Mouse (Mus musculus) thymus, postnatal 10 days (tissue): ENCODE data around the gene Ppp1r13b.

ENCODE experiments used
- DNase-seq, 2 experiments: peaks; one replicate each; pipeline ENCODE4 v3.0.0; 2021; ENCODE audit warnings: low spot score in 2 of 2

The Ppp1r13b gene

DNA sequence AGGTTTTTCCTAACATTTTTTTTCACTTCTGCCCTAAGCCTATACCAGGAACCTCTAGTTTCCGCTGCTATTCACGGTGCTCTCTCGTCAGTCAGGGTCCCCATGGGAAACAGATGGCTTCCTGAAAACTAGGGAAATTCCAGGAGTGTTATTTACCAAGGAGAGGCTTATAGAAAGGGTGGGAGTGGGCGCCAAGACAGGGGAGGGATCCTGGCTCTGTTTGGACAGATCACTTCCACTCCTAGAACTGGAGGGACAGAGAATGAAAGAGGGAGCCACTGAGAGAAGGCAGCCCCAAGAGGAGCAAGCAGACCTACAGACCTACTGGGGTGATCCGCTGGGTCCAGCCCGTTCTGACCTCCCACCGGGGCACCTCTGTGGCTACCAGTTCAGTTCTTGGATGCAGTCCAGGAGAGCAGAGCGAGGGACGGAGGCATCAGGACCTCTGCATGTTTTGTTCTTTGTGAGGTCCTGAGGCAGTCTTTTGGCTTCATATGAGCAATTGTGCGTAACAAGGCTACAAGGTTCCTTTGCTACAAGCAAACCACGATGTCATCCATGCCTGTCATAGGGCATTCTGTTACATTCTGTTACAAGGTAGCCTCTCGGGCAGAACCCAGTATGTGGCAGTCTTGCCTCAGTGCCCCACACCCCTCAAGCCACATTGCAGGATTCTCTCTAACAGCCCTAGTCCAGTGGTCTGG, 8.8 kb upstream of the Ppp1r13b start:
- no peak for DNase-seq

DNA sequence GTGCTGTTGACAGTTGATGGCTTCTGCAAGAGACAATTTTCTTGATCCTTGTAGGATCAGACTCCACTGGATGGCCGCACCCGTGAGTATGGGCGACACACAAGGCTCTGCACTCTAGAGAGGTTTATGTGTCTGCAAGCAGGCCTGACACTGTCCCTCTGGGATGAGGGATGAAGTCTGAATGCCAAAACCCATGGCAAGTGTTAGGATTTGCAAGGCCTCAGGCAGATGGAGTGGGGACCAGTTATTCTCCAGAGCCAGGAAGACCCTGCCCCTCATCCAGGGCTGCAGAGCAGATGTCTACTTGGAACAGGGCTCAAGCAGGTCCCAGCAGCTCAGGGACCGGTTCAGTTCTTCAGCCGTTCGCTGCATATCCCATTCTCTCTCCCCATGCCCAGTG, 7.9 kb upstream of the Ppp1r13b start:
- no peak for DNase-seq

DNA sequence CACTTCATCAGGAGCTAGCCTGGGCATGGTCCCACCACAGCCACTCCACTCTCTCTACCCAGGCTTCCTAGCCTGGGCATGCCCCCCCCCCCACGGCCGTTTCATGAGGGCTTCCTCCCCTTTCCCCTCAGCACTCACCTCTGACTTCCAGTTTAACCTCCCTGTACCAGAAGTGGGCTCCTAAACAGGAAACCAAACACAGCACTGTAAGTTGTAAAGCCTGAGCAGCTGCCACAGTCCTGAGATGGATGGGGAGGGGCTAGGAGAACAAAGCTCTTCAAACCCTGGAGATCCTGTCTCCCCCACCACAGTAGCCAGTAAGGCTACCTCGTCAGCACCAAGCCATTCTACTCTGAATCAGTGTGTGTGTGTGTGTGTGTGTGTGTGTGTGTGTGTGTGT, 6.1 kb upstream of the Ppp1r13b start:
- peak; percentile 55 to 56 for DNase-seq

DNA sequence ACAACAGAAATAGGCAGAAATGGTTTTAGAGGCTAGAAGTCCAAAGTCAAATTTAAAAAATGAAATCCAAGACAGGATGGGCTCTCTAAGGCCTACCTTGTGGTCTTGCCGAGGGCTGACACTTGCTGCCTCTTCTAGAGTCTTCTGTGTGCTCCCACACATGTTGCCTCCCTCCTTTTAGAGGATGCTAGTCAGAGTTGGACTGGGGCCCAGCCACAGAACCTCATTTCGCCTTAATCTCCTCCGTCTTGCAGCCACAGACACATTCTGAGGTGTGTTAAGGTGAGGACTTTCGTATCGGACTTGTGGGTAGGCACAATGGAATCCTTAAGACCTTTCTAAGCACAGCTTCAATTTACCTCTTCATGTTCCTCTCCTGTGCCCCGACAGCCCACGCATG, 4.9 kb upstream of the Ppp1r13b start:
- DNase-seq, result no peak

DNA sequence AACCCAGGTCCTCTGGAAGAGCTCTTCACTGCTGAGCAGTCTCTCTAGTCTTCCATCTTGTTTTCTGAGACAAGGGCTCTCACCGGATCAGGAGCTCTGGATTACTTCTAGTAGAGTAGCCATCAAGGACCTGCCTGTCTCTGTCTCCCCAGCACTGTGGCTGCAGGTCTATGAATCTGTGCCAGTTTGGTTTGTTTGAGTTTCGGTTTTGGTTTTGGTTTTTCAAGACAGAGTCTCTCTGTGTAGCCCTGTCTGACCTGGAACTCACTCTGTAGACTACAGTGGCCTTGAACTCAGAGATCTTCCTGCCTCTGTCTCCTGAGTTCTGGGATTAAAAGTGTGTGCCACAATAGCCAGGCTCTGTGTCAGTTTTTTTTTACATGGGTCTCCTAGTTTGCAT, 3.9 kb upstream of the Ppp1r13b start:
- DNase-seq, result no peak

DNA sequence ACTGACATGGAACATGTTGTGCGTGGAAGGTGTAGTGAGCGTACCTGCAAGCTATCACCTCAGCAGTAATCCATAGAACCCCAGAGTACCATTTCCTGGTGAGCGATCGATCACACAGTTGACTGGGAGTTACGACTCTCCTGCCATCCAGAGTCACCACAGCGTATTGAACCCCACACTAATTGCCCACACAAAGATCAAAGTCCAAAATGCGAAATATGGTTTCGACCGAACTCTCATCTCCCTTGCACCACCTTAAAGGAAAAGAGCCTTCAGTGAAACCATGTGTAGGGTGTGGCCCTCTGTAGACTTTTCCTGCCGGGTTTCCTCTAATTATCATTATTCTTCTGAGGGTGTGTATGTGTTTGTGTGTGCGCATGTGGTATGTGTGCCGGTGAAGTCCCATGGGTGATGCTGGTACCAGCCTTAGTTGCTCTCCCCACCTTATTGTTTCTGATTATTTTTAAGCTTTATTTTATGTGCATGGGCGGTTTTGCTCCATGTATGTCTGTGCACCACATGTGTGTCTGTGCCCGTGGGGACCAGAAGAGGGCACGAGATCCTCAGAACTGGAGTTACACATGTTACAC, 3.4 kb upstream of the Ppp1r13b start:
- no peak for DNase-seq

DNA sequence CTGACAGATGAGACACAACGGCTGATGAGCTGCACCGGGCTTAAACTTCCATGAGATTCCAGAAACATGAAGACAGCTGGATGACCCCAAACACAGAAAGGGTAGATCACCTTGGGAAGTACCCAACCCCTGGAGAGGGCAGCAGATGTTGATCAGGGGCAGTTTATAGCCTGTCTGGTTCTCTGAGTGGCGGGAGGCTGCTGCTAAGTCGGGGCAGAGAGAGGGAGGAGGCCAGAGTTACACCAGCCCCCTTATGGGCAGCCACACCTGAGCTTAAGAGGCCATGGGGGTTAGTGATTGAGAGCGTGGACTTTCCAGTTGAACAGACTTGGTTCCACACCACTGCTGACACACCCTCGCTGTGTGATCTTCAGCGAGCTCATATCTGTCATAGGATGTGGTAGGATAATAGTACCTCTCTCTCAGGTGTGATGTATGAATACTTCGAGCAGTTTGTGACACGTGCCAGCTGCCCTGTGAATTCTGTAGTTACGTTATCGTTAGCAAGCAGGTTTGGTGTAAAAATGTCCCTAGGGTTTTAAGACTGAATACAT, 1.2 kb upstream of the Ppp1r13b start:
- no peak for DNase-seq

DNA sequence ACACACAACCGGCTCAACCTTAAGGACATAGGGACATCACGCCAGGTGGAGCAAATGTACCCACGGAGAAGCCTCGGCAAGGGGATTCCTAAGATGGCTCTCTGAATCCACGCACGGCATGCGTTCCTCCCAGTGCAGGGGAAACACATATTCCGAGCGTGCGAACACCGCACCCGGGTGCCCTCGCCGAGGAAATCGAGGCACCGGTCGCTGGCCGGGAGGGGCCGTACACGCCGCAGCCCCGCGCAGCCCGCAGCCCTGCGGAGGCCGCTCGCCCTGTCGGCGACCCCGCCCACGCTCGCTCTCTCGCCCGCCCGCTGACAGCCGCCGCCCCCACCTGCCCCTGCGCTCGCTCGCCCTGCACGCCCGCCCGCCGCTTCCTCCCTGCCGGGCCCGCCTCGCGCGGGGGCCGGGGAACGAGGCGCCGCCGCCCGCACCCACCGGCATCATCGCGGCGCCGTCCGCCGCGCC, 454 bp downstream of the Ppp1r13b start:
- DNase-seq, result peak; percentile 70 to 74

DNA sequence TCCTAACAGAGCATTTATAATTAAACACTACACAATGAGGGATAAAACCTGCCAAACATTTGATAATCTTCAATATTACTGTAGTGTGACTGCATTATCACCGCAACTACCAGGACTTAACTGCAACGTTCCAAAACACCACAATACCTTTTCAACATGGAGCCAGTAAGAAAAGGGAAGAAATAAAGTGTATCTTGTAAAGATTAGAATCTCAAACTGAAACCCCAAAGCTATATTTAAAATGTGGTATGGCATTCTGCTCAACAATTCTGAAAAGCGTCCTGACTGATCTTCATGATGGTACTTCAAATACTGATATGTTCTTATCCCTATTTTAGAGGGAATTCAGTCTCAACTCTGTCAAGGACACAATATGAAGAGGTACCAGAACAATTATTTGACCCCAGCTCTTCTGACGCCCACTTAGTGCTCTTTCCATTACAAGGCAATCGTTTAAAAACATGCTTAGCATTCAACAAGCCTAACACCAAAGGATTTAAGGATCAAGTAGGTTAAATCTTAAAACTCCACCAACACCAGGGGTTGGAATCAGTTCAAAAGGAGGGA, 1.5 kb downstream of the Ppp1r13b start:
- no peak for DNase-seq

DNA sequence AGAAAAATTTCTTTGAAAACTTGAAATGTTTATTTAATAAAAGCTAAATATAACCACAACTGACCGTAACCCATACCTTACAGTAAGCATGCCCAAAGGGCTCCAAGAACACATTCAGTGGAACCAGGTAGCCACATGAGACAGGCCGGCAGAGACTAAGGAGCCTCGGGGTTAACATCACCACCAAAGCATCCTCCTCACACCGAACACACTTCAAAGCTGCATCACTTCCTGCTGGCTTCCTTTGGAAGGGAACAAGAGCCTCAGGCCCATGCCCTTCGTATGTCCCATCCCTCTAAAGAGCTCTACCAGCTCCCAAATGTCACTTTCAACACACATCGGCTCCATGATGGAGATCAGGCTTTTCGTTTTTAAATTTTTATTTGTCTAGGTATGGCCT, 5.4 kb downstream of the Ppp1r13b start:
- peak in 1 of 2 experiments; percentile 20 for DNase-seq

DNA sequence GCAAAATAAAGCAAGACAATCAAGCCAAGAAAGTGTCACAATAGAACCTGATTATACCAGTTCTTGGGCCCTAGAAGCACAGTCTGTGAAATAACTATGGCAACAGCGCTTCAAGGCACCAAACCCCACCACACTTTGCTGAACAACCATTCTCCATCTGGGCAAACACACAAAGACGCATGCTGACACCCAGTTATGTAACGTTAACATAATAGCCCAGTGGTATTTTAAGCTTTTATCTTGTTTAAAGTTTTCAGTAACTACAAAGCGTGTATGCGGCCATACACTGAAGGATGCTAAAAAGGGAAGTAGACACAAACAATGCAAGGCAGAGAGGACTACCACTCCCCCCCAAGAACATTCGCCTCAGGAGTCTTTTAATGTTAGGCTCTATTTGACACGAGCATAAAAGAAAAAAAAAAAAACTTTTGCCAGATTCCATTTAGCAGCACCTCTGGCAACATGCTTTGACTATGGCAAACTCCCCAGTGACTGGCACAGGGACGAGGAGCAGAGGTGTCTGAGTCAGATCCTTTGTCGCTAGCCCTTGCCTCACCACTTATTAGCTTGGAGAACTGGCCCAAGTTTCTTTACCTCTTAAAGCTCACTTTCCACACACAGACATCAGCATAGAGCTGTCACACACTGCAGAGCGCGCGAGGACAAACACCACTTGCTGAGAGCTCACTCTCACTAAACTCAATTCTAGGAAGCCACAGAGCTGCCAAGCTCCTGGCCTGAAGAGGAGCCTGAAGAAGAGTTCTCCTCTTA, 6.6 kb downstream of the Ppp1r13b start:
- DNase-seq, result no peak

DNA sequence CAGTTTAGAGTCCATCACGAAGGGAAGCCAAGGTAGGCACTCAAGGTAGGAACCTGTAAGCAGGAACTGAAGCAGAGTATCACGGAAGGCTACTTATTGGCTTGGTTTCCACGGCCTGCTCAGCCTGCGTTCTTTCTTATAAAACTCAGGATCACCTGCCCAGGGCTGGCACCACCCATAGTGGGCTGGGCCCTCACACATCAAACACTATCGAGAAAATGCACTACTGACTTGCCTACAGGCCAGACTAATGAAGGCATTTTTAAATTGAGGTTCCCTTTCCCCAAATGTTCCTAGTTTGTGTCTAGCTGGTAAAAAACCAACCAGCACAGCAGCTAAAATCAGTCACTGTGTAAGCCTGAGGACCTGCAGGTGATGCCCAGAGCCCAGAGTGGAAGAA, 8.3 kb downstream of the Ppp1r13b start:
- no peak for DNase-seq

DNA sequence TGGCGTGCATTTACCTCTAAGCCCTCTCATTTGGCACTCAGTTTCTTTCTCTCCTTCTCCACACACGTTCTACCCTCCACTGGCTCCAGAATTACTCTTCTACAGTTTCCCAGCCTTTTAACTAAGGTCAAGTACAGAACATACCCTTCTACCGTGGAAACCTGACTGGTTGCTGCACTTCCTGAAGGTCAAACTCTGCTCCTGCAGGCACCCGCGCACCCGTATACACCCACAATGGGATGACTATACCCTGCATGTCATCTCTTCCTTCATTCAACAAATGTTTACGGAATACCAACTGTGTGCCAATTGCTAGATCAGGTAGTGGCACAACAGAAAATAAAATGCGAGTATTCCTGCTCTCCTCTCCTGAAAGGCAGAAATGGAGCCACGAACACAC, 9.2 kb downstream of the Ppp1r13b start:
- no peak for DNase-seq

DNA sequence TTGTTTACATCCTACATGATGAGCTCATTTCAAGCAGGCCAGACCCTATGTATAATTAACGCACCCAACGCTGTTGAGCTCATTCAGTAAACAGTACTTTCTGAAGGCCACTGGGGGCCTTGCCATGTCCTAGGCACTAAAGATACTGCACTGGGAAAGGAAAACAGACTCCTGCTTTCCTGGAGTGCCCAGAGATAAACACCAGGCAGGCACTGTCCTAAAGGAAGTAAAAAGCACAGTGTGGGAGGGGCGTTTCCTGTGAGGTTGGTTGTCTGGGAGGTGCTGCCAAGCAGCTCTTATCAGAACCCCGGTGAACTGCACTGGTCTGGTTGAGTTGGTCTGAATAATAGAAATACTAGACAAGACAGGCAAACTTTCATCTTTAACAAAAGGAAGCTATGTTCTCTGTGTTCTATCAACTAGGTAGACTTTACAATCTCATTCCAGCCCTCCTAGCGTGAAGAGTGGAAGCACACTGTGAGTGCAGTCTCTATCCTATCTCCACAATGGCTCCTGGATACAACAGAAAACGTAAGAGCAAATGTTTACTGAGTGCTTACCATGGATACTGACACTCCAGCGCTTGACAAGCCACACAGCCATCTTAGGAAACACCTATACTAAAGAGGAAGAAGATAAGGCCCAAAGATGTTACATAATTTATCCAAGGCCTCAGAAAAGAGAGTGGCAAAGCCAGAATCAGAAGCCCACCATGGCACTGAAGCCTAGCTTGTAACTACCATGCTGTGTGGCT, 10.8 kb downstream of the Ppp1r13b start:
- peak in 1 of 2 experiments; percentile 25 for DNase-seq

DNA sequence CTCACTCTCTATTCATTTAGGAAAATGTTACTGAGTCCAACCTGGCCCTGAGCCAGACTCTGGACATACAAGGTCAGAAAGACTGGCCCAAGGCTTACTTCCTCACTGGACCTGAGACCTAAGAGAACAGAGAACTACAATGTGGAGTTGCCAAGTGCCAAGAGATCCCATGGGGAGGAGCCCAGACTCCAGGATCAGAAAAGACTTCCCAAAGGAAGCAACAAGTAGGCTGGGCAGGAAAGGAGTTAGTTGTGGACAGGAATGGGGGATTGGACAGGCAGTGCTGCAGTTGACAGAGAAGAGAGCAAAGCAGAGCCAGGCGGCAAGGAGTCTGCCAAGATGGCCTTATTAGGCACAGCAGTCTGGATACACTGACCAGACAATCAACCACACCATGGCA, 13.8 kb downstream of the Ppp1r13b start:
- no peak for DNase-seq

DNA sequence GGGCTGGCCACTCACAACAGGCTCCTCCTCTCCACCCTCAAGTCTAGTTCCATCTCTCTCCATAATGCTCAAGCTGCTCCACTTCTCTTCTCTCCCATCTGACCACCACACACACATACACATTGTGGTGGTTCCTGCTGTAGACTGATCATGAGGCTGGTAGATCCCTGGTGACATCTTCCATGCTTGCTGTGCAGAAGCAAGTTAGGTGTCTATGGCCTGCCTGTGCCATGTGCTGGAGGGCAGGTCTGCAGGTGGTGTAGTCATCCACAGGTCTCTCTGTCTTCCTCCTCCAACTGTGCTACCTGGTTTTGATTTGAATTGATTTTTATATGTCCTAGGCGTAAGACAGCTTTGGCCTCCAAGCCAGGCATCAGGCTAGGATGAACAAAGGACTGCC, 14.9 kb downstream of the Ppp1r13b start:
- DNase-seq, result no peak

DNA sequence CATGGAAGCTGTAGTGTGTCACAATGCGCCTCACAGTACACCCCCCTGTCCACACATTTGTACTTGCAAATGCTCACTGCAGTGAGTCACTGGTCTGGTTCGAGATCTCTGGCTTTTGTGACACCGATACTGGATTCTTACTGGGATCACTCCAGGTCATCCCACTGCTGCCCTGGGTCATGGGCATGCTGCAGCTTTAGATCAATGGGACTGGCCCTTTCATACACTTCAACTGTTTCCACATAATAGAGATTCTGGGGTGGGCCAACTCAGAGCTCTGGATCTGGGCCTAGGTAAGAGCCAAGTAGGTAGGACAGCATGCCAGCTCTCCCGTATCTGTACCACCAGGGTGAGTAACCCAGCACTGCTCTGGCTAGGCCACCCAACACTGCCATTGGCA, 16.1 kb downstream of the Ppp1r13b start:
- no peak for DNase-seq

DNA sequence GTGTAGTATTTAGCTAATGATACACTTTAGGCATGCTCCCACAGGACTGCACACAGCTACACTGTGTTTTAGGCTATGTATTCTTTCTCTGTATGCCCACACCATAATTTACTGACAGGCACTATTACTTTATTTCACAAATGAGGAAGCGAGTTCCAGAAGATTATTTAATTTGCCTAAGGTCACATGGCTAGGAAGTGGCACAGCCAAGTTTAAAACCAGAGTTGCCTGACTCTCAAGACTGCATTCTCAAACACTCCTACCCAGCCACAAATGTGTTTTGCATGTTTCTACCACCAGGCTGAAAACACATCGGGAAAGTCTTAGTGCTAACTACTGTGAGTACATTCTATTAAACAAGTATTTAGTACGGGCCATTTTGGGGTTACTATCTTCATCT, 18.7 kb downstream of the Ppp1r13b start:
- DNase-seq, result no peak

DNA sequence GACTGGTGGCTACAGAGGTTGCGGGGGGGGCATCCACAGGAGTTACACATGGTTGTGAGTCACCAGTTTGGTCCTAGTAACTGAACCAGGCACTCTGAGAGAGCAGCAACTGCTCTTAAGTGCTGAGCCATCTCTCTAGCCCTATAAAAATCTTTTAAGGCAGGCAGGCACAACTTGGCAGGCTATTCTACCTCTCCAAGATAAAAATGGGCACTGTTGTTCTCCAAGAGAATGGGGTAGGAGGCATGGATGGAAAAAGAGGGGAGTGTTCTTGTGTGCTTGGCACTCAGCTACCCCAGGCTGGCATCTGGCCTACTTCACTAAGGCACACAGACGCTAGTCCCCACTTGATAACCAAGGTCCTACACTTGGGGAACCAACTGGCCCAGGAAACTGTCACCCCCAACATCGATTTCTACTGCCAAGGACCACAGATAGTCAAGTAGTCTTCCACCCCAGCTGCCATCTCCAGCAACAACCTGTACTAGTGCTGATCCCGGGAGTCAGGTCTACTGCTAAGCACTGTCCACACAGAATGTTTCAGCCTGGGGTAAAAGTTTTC, 19.5 kb downstream of the Ppp1r13b start:
- DNase-seq, result no peak

DNA sequence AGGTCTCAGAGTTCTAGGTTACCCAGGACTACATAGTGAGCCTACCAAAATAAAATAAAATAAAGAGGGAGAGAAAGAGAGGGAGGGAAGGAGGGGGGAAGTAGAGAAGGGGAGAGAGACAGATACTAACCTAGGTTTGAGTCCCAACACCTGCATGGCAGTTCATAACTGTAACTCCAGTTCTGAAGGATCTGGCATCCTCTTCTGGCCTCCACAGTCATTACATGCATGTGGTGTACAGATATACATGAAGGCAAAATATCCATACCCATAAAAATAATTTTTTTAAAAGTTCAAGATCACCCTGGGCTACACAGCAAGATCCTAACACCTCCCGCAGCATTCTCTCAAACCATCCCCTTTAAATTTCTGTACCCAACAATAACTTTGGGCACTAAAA, 20.9 kb downstream of the Ppp1r13b start:
- no peak for DNase-seq

DNA sequence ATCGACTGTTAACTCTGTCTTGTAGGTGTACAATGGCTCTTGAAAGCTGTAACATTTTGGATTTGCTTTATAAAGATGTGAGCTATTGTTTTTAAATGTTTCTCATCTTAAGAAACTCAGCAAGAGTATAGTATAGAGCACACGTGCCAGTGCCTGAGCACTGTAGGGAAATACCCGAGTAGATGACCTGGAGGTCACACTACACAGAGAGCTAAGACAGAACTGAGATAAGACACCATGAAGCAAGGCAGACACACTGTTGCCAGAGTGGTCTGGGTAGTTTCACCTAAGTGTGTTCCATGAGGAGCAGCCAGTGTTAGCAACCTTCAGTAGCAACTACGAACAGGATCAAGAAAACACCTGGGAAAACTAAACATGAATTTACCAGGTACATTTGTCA, 25.1 kb downstream of the Ppp1r13b start:
- no peak for DNase-seq
